Mouse (Mus musculus) adrenal gland, postnatal 10 days (tissue): Measurements from ENCODE around the gene Srp68. TPM values are rescaled to one million over a fixed set of nuclear protein-coding genes. Genes with fewer than 3 reads are reported as not detected.
A peak's percentile ranks its signal among the peaks of the same experiment; 100 is the strongest.

Source experiments
- DNase-seq: peaks from one replicate; pipeline ENCODE4 v3.0.0; 2021; ENCODE audit warnings: mixed read lengths
- total RNA-seq, 2 experiments: library from RNA; stranded (reverse); gene quantifications; 2 replicates each; pipeline ENCODE4 v1.2.3; 2021

Gene Srp68
- total RNA-seq, 2 experiments from 2014 or later = 63.3 to 64.9 TPM

GRCm38 (mm10) chr11:116208660-116209059, 65.4 kb downstream of the Srp68 start:
- DNase-seq = no peak

- no peak for DNase-seq
Observed at GRCm38 (mm10) chr11:116206678-116207077, 67.3 kb downstream of the Srp68 start.

- no peak for DNase-seq
Observed at GRCm38 (mm10) chr11:116203150-116203549, 70.9 kb downstream of the Srp68 start.

GRCm38 (mm10) chr11:116201151-116201550, 72.9 kb downstream of the Srp68 start:
- no peak for DNase-seq

GRCm38 (mm10) chr11:116198639-116199531, 75.1 kb downstream of the Srp68 start, which contains the start of the genes Ten1 and Acox1:
Ten1 (plus strand) TSS chr11:116198855.
Acox1 (minus strand) TSS chr11:116199045.
- peak; percentile 98 for DNase-seq

GRCm38 (mm10) chr11:116198132-116198531, 75.9 kb downstream of the Srp68 start:
- no peak for DNase-seq

GRCm38 (mm10) chr11:116197584-116197906, 76.5 kb downstream of the Srp68 start:
- no peak for DNase-seq

GRCm38 (mm10) chr11:116196866-116197583, 77.0 kb downstream of the Srp68 start:
- DNase-seq = no peak

GRCm38 (mm10) chr11:116196336-116196735, 77.7 kb downstream of the Srp68 start:
- no peak for DNase-seq

GRCm38 (mm10) chr11:116195252-116195651, 78.8 kb downstream of the Srp68 start:
- DNase-seq = no peak

Other genes with a start within 250 kb of the Srp68 start
- 100 to 1,000 TPM; 401 to 426 TPM for gene H3f3b, start 246.3 kb downstream of the Srp68 start, total RNA-seq
- gene Unk, start 243.9 kb downstream of the Srp68 start, total RNA-seq = 10 to 100 TPM; 21.0 to 26.0 TPM
- 1 to 10 TPM; 2.3 to 2.7 TPM for gene Unc13d, start 196.3 kb downstream of the Srp68 start, total RNA-seq
- 100 to 1,000 TPM; 103 to 110 TPM for gene Wbp2, start 187.2 kb downstream of the Srp68 start, total RNA-seq
- 10 to 100 TPM; 23.2 to 24.5 TPM for gene Trim47, start 147.0 kb downstream of the Srp68 start, total RNA-seq
- 1 to 10 TPM; 6.3 to 8.1 TPM for gene Trim65, start 143.1 kb downstream of the Srp68 start, total RNA-seq
- gene Mrpl38, start 135.3 kb downstream of the Srp68 start, total RNA-seq = 10 to 100 TPM; 86.8 to 94.1 TPM
- 10 to 100 TPM; 26.5 to 34.4 TPM for gene Fbf1, start 106.1 kb downstream of the Srp68 start, total RNA-seq
- 10 to 100 TPM; 17.8 to 24.4 TPM for gene Ten1, start 75.4 kb downstream of the Srp68 start, total RNA-seq
- 100 to 1,000 TPM; 177 to 242 TPM for gene Acox1, start 75.2 kb downstream of the Srp68 start, total RNA-seq
- gene Evpl, start 36.1 kb downstream of the Srp68 start, total RNA-seq = 1 to 10 TPM; 1.4 to 1.7 TPM
- under 1 TPM; 0.15 to 0.36 TPM for gene Galr2, start 6.7 kb upstream of the Srp68 start, total RNA-seq
- 10 to 100 TPM; 57.0 to 70.2 TPM for gene Exoc7, start 33.0 kb upstream of the Srp68 start, total RNA-seq
- under 1 TPM; 0.18 to 0.30 TPM for gene Foxj1, start 61.2 kb upstream of the Srp68 start, total RNA-seq
- gene Rnf157, start 138.8 kb upstream of the Srp68 start, total RNA-seq = 10 to 100 TPM; 11.2 to 16.5 TPM
- 10 to 100 TPM; 47.9 to 51.1 TPM for gene Ubald2, start 159.9 kb upstream of the Srp68 start, total RNA-seq
- gene Qrich2, start 192.0 kb upstream of the Srp68 start, total RNA-seq = not detected
- 10 to 100 TPM; 68.0 to 80.1 TPM for gene Prpsap1, start 220.0 kb upstream of the Srp68 start, total RNA-seq